ENCODE assay signal across 17 mouse cellular contexts in the genomic region with DNA sequence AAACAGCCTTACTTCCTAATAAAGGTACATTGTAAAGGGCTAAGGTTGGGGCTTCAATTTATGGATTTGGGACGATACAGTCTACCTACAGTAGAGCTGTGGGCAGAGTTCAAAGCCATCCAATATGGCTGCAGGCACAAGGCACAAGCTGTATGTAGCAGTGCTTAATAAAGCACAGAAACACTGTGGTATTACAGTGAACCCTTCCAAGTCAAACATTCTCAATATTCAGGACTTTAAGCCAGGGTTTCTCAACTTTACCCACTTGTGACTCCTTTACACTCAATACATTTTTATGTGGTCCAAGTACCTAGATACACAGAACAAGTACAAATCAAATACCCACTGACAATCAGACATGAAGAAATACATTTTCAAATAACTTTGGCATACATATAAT.
"Had no signal": no experiment of that assay in that cellular context is flagged by ENCODE, and none has a peak within 500 bp of the region (broad histone marks: within the 10 kb centered on the region; RNA-seq: fewer than 3 reads in every experiment).

No protein-coding gene starts in this region.

- H3K27ac ChIP-seq: liver, embryonic 13.5 days; liver, embryonic 15.5 days; macrophage; midbrain, embryonic 12.5 days; midbrain, embryonic 15.5 days; neural tube, embryonic 12.5 days; stomach, embryonic 15.5 days; stomach, postnatal 0 days had no signal

- H3K27me3 ChIP-seq: liver, embryonic 13.5 days; liver, embryonic 15.5 days; megakaryocyte, embryonic 14.5 days; midbrain, embryonic 12.5 days; midbrain, embryonic 15.5 days; stomach, embryonic 15.5 days had no signal

- ATAC-seq: liver, postnatal 0 days; midbrain, embryonic 15.5 days had no signal

- DNase-seq: liver; liver, embryonic 13.5 days; liver, postnatal 0 days; lung, embryonic 14.5 days; right cerebral cortex, postnatal 14 days; thymus, adult 2 months; thymus, postnatal 25 days; thymus, postnatal 4 days had no signal

- H3K4me1 ChIP-seq: liver, embryonic 13.5 days; liver, embryonic 15.5 days; midbrain, embryonic 12.5 days; midbrain, embryonic 15.5 days; neural tube, embryonic 12.5 days; stomach, embryonic 15.5 days had no signal

- H3K4me3 ChIP-seq: liver, embryonic 13.5 days; liver, embryonic 15.5 days; megakaryocyte, embryonic 14.5 days; midbrain, embryonic 12.5 days; midbrain, embryonic 15.5 days; neural tube, embryonic 12.5 days; stomach, embryonic 15.5 days had no signal

- H3K4me2 ChIP-seq: liver, embryonic 11.5 days; liver, embryonic 13.5 days; liver, embryonic 15.5 days; lung, embryonic 14.5 days; midbrain, embryonic 12.5 days; midbrain, embryonic 15.5 days; neural tube, embryonic 12.5 days; stomach, embryonic 15.5 days had no signal

- H3K9me3 ChIP-seq: liver, embryonic 13.5 days; liver, embryonic 15.5 days; megakaryocyte, embryonic 14.5 days; midbrain, embryonic 12.5 days; midbrain, embryonic 15.5 days; neural tube, embryonic 12.5 days; stomach, embryonic 15.5 days had no signal

- H3K9ac ChIP-seq: liver, embryonic 13.5 days; liver, embryonic 15.5 days; liver, postnatal 0 days; lung, embryonic 14.5 days; midbrain, embryonic 12.5 days; midbrain, embryonic 15.5 days; neural tube, embryonic 12.5 days; stomach, embryonic 15.5 days had no signal

- H3K36me3 ChIP-seq: liver, embryonic 13.5 days; liver, embryonic 15.5 days; midbrain, embryonic 12.5 days; midbrain, embryonic 15.5 days; neural tube, embryonic 12.5 days; stomach, embryonic 15.5 days had no signal
